Mouse (Mus musculus) small intestine, adult 2 months (tissue): Measurements from ENCODE around the gene Rbm11.

Source experiments
- CTCF ChIP-seq: fragments of 200-500 bp; IDR thresholded peaks from 2 replicates; pipeline ENCODE4 v1.5.1; 2012; ENCODE audit warnings: low read depth, mild to moderate bottlenecking, control low read depth, inconsistent platforms, low read length, moderate library complexity, mixed read lengths; ENCODE audit not compliant: insufficient replicate concordance, insufficient read length; ENCODE audit errors: extremely low read depth
- POLR2A ChIP-seq: fragments of 200-500 bp; IDR thresholded peaks from 2 replicates; pipeline ENCODE4 v1.6.1; 2012; ENCODE audit warnings: low read depth, mild to moderate bottlenecking, control low read depth, inconsistent platforms, low read length, moderate library complexity

GRCm38 (mm10) chr16:75562910-75563309 is 29.7 kb upstream of the Rbm11 start:
- TF ChIP-seq CTCF (no peak), POLR2A (no peak)
